Mouse (Mus musculus) erythroblast, embryonic 14.5 days (primary cell): ENCODE measurements around the gene Ccl17.

Source experiments
- GATA1 ChIP-seq: IDR thresholded peaks from 2 replicates; pipeline ENCODE4 v1.6.1; 2012; ENCODE audit warnings: low read length, inconsistent platforms, mixed read lengths
- TAL1 ChIP-seq: IDR thresholded peaks from 3 replicates; pipeline ENCODE4 v1.6.1; 2012; ENCODE audit warnings: low read length, inconsistent platforms, mixed read lengths

DNA sequence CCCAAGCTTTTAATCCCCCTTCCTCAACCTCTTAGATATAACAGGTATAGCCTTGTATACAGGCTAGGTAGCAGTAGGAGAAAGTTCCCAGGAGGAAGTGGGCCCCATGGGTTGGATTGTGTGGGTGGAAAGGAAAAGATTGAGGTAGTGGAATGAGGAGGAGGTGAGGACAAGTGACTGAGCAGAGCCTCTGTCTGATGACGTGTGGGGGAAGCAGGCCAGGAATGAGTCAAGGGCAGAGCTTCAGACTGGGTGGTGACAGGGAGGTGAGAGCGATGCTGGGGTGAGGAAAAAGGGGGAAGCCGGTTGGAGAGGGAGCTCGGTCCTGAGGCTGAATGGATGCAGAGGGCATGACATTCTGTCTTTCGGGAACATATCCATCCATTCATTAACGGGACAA, 6.7 kb upstream of the Ccl17 start:
- no peak for TF ChIP-seq GATA1
- no peak for TF ChIP-seq TAL1
